Comparison of ENCODE assay signal across 9 mouse cellular contexts in genomic region chr13:24521446-24522342, GRCm38 (mm10).
DNase-seq lines count a peak whose midpoint lies in the region; ATAC-seq and TF ChIP-seq lines count a peak whose summit lies in the region.
"Had no signal": no experiment of that assay in that cellular context is flagged by ENCODE, and none has a peak within 500 bp of the region (broad histone marks: within the 10 kb centered on the region; RNA-seq: fewer than 3 reads in every experiment).

No protein-coding gene starts in this region.

- H3K9me3 ChIP-seq in forebrain, embryonic 13.5 days (replicated peaks) = no peaks in the 10 kb centered on the region
- H3K9me3 ChIP-seq in hindbrain, postnatal 0 days (ENCODE audit: low read length) = no peaks in the 10 kb centered on the region

- 23% methylated on average over 18 of the region's 18 CpGs for WGBS in forebrain, embryonic 13.5 days
- 18% methylated on average over 18 of the region's 18 CpGs for WGBS in hindbrain, postnatal 0 days

- peak; percentile 90 for ATAC-seq in forebrain, embryonic 13.5 days
- peak; percentile 83 for ATAC-seq in hindbrain, postnatal 0 days

- peak overlapping the region; percentile 26; the same call in 1 of the 2 replicates for H3K27ac ChIP-seq in forebrain, embryonic 13.5 days
- peak overlapping the region; percentile 8; the same call in 1 of the 2 replicates for H3K27ac ChIP-seq in hindbrain, postnatal 0 days

- H3K4me1 ChIP-seq in forebrain, embryonic 13.5 days = peaks cover 20% of the 10 kb centered on the region
- H3K4me1 ChIP-seq in hindbrain, postnatal 0 days (ENCODE audit: insufficient read depth, low read length) = peaks cover 16% of the 10 kb centered on the region; the same call in 1 of the 2 replicates

- H3K9ac ChIP-seq in forebrain, embryonic 13.5 days = peak overlapping the region; percentile 23; the same call in 1 of the 2 replicates
- H3K9ac ChIP-seq in hindbrain, postnatal 0 days (replicated peaks; ENCODE audit: low read length) = no peak overlapping the region

- TF ChIP-seq CTCF in hindbrain, postnatal 0 days (IDR thresholded peaks at IDR 0.05; ENCODE audit: low read depth) = no peak

- no peaks in the 10 kb centered on the region for H3K36me3 ChIP-seq in forebrain, embryonic 13.5 days (ENCODE audit: poor library complexity, severe bottlenecking)
- no peaks in the 10 kb centered on the region for H3K36me3 ChIP-seq in hindbrain, postnatal 0 days (ENCODE audit: insufficient read depth, low read length)

- no peak overlapping the region for H3K4me3 ChIP-seq in forebrain, embryonic 13.5 days
- H3K4me3 ChIP-seq in hindbrain, postnatal 0 days (ENCODE audit: low read length) = 0 out of 2 replicates have a peak overlapping the region, but pooled peaks have one; percentile 4
- H3K4me3 ChIP-seq: erythroblast, embryonic 14.5 days had no signal

- DNase-seq in heart, adult 18-20 months = peak; percentile 26 to 36
- no peak for DNase-seq in heart, adult 8-10 months (ENCODE audit: low spot score)
- DNase-seq in hindbrain, postnatal 0 days (ENCODE audit: low spot score) = peak; percentile 88
- peak; percentile 57 for DNase-seq in lung, postnatal 10 days
- DNase-seq in right cerebral cortex, postnatal 4 days = peak; percentile 57
- no peak for DNase-seq in kidney, adult 18-20 months
- DNase-seq in ovary, adult 18-20 months (ENCODE audit: low spot score) = no peak

- H3K27me3 ChIP-seq in forebrain, embryonic 13.5 days = no peaks in the 10 kb centered on the region
- H3K27me3 ChIP-seq in hindbrain, postnatal 0 days (ENCODE audit: insufficient read depth, low read length) = no peaks in the 10 kb centered on the region

- H3K4me2 ChIP-seq in forebrain, embryonic 13.5 days = peak overlapping the region; percentile 48
- peak overlapping the region; percentile 46 for H3K4me2 ChIP-seq in hindbrain, postnatal 0 days (ENCODE audit: low read depth, low read length)

Comparison
In these comparisons a context has a peak if more than half of its experiments do, and no peak if none do; other contexts are left out.
1. DNase-seq: peak in heart, adult 18-20 months (2 of 2), hindbrain, postnatal 0 days (single experiment), lung, postnatal 10 days (single experiment) and right cerebral cortex, postnatal 4 days (single experiment); none in heart, adult 8-10 months (single experiment), kidney, adult 18-20 months (single experiment) and ovary, adult 18-20 months (single experiment).